Mouse (Mus musculus) liver (tissue): ENCODE measurements at regions not wholly inside any gene's neighbourhood (a gene's known extent, or its start where the extent isn't known, plus 50 kb on each side); places are given as distances from the start of the nearest gene placed in this dataset.

Experiments
- DNase-seq: peaks from one replicate; pipeline ENCODE4 v3.0.0-alpha.2; 2020; ENCODE audit warnings: mixed read lengths

DNA sequence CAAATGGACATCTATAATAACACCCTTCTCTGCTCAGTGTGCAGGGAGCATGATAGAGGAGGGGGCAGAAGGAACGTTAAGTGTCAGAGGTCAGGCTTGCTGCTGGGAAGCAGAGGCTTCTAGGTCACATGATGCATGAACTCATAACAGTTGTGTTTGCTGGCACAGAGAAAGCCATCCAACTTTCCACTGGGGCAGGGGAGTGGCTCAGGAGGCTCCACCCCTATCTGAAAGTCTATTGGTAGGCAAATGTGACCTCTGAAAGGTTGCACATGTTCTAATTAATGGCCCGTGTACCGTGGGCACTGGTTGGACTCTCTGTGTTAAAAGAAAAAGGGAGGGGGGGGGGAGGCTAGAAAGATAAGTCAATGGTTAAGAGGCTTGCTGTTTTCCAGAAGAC is 224.6 kb downstream of the Slc16a7 start:
- no peak for DNase-seq

DNA sequence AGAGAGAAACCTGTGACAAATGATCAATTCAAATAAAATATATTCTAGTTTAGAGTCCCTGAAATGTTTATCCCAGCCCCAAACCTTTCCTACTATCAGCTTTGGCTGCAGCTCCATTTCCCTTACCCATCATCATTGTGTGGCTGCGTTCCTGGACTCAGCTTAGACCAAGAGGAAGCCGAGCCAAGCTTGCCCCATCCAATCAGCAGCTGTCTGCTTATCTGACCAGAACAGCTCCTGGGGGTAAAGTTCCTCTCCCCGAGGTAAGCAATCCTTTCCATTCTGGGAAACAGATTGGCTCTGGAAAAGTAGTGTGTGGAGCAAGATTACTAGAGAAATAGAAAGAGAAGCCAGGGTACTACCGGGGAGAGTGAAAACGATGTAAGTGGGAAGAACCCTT is 228.2 kb downstream of the Slc16a7 start:
- DNase-seq, result peak; percentile 11

DNA sequence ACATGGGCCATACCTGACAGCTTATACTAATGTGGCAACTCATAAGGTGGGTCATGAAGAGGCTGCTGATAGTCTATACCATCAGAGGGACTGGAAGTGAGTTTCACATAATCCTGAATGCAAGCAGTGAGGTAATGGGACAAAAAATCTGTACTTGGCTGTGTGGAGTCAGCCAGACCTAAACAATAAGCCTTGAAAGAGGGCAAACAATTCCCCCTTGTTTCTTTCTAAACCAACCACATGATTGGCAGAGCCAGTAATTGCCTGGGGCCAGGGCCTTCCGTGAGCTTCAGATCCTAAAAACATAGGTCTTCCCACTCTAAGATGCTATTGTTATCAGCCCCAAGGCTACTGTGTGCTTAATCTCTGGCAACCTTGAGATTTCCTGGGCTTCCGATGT is 240.5 kb downstream of the Slc16a7 start:
- no peak for DNase-seq

DNA sequence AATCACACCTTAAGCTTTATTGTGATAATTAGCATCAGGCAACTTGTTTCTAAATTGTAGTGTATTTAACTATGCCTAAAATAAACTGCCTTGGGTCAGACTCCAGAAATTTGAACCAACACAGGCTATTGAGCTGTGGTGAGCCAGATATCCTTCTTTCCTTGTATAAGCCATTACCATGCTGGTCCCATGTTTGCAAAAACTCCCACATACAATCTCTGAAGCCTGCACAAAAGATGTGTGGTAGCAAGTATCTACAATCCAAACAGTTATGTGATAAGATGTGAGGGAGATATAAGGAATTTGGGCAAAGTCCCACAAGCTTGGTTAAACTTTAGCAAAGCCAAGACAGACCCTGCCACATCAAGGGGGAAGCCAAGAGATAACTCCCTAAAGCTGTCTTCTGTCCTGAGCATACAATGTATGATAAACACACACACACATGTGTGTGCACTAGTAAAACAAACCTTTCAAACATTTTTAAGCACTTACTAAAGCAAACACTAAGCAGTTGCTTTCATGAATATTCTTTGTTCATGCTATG is 242.0 kb downstream of the Slc16a7 start:
- no peak for DNase-seq

DNA sequence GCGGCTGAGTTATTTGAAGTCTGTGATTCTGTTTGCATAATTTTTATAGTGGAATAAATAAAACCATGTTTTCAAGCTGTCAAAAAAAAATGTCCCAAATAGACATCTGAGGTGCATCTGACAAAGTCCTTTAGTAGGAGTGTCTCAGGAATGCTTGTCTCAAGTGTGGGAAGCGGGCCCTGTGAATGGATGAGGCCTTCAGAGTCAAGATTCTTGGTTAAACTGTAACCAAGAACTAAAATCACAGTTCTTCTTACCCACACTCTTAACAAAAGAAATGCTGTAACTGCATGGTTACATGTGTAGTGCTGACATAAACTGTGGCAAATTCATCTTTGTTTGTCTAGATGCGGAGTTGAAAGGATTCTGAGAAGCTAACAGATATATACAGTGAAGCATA is 242.9 kb downstream of the Slc16a7 start:
- no peak for DNase-seq

DNA sequence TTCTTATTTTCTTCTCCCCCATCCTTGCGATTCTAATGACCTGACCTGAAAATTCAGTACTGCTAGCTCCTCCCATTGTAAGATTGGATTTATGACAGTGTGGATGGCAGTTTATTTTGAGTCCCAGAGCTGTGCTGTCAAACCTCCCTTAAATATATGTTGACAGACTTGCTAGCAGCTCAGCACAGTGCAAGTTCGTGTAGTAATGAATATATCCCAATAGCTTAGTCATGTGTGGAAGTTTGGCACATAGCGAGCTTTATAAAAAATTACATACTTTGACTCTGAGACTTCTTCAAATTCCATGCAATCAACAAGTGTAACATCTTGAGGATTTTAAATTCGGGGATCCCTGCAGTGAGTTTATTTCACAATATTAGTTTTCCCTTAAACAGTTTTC is 243.5 kb downstream of the Slc16a7 start:
- no peak for DNase-seq

DNA sequence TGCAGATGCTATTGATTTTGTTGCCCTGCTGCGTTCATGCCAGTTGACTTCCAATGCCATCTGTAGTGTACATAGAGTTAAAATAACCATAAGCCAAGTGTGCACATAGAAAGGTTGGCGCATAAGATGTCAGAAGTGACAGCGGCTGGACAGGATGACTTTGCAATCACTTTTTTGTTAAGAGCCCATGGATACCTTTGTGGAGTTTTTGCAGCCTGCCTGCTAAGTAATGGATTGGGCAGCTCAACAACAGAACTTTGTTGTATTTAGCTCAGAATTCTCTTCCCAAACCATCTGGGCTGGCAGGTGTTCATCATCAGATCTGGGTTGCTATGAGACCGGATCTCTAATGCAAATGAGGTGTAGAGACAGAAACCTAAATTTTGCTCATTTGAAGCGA is 267.5 kb downstream of the Slc16a7 start:
- no peak for DNase-seq

DNA sequence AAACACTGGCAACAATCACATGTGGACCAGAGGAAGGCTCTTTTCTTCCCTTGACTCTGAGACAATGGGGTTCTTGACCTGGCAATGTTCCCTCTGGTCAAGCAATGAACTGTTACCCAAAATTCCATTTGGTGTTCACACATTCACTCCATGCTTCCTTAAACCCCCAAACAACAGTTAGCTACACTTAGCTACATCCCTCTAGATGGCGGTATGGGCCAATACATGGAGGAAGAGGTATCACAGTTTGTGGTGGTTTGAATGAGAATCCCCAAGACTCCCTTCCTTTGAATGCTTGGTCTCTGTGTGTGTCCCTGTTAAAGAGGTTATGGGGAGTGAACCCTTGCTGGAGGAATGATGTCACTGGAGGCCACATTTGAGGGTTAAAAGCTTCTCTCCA is 274.9 kb downstream of the Slc16a7 start:
- no peak for DNase-seq

DNA sequence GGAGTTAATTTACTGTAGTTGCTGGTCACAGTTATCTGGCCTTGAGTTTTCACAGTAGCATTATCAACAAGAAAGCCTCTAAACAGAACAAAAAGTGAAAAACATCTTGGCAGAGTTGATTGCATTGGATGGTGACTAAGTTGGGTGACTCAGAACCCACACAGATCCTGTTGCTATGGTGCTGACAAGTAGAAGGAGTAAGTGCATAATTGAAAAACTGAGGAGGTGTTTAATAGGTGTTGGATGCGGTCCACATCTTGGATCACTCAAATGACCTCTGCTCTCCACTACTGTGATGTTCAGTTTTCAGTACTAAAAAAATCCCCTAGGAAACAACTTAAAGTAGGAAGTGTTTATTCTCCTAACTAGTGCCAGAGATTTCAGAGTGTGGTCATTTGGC is 280.3 kb downstream of the Slc16a7 start:
- DNase-seq, result no peak

DNA sequence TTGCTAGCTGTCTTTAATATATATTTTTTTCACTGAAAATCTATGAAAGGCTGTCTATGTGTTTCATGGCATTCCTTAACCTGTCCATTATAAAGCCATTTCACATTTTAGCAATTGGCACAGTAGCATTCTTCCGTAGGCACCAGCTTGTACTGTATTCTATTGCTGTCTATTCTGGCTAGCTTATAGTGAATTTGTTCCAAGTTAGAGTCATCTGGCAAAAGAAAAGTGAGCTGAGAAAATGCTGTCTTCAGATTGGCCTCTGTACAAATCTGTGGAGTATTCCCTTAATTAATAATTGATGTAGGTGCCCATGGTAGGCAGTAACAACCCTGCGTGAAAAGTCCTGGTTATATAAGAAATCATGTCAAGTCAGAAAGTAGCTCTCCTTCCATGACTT is 304.3 kb downstream of the Slc16a7 start:
- no peak for DNase-seq

DNA sequence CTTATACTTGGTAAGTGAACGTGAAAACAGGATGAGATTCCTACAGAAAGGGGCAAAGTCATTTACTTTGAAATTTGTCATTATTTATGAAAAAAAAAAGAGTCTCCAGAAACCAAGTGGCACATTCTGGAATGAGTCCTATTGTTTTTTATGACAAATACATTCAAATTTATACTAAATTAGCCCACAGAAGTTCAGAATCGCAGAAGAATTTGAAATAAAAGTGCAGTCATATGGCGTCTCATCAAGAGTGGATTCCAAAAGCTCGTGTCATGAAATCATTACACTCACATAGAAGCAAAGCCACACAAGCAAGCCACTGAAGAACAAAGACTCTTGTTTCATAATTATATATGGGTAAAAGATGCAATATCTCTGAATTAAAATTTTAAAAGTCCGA is 316.9 kb downstream of the Slc16a7 start:
- no peak for DNase-seq

DNA sequence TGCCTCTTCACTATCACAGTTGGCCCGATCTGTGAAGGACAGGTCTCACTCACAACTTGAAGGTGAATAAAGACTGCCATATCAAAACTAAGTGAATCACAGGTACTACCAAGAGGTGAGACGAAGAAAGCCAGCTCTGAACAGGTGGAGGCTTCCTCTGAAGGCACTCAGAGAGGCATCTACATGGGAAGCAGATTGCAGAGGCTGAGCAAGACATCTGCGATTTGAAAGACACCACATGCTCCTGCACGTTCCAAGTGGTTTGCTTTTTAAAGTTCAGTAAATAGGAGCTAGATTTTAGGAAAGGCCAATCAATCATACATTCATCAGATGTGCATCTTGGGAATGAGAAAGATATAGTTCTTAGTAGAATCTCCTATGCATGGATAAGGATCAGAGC is 319.0 kb downstream of the Slc16a7 start:
- DNase-seq, result no peak

DNA sequence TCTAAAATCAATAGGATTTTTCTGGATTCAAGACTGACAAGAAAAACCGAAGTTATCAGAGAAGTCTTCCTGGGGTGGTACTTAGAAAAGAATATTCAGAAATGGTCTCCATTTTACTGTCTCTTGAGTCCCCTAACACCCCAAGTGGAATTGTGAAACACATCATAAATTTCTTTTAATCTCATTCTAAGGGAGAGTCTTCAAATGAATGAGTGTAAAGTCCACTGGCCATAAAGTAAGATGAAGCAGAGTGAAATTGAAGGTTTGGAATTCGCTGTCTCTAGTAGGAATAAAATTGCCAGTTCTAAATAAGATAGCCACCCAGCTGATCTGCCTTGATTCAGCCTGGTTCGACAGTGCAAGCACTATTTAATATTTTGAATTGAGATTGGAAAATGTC is 350.0 kb downstream of the Slc16a7 start:
- no peak for DNase-seq

DNA sequence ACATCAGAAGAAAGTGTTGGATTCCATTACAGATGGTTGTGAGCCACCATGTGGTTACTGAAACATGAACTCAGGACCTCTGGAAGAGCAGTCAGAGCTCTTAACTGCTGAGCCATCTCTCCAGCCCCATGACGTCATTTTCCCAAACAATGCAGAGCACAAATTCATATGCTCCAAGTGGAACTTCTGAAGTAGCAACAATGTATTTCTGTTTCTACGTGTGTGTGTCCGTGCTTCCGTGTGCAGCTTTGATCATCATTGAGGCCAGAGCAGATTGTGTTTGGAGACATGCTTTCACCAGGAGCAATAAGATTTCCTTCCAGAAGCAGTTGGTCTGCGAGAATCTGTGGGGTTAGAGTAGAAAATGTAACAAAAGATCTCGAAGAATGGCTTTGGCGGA is 353.6 kb downstream of the Slc16a7 start:
- DNase-seq, result no peak

DNA sequence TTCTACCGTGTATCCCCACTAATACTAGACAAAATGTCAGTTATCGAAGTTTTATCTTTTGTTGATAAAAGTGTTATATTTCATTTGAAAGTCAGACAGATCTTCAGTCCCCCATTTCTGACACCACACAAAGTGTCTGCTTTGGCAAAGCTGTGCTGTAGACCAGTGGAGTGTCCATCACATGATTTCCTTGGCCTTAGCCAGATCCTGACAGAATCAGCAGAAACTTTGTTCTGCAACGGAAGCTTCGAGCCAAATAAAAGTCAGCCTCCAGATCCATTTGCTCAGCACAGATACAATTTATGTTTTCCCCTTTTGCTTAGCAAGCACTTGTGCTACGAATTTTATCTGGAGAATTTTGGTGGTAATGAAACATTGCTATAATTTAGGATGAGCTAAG is 360.9 kb downstream of the Slc16a7 start:
- DNase-seq, result no peak

DNA sequence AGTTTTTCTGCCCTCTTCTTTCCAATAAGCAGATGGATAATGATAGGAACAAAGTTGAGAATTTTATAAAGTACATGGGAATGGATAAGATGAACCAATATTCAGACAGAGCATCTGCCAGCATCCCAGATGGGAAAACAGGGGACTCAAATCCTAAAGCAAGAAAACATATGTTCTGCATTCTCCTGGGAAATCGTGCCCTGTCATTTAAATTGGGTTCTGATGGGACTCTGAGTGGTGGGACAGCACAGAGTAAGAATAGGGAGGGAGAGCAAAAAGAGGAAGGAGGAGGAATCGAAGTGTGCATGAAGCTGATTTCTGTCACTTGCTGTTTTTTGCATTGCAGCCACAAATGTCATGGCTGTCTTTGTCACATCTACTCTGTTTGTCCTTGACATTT is 362.4 kb downstream of the Slc16a7 start:
- no peak for DNase-seq
